ENCODE assay signal across 15 mouse cellular contexts in the genomic region with DNA sequence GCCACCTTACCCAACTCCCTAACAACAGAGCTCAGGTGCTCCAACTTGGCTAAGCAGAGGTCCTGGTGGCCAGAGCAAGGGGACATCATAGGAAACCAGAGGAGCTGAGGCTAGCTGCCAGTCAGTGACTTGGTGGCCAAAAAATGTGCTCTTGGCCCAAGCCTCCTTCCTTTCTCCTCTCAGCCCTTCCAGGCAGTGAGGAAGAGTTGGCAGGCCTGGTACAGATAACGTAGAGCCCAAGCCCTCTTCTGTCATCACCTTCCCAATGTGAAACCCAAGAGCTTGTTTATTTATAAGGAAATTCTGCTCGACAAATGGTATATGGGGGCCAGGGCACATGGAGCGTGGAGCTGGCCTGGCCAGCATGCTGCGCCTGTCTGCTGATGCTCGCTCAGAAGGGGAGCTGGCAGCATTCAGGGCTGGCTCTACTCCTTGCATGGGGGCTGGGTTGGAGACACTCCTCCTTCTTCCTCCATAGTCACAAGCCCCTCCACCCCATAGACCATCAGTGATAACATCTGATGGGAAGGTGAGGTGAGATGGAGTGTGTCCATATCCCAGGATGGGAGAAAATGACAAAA.
"Had no signal": no experiment of that assay in that cellular context is flagged by ENCODE, and none has a peak within 500 bp of the region (broad histone marks: within the 10 kb centered on the region; RNA-seq: fewer than 3 reads in every experiment).

No protein-coding gene starts in this region.

- ATAC-seq: liver, postnatal 0 days had no signal

- DNase-seq: kidney, adult 11 months; kidney, postnatal 10 days; kidney, postnatal 4 days; liver; liver, embryonic 13.5 days; liver, postnatal 0 days; midbrain, embryonic 14.5 days; right cerebral cortex, adult 18-20 months; right cerebral cortex, postnatal 25 days; thymus, postnatal 4 days had no signal

- H3K4me1 ChIP-seq: limb, embryonic 12.5 days; liver, embryonic 13.5 days; midbrain, embryonic 10.5 days; neural tube, embryonic 15.5 days had no signal

- H3K27me3 ChIP-seq: limb, embryonic 12.5 days; liver, embryonic 13.5 days; neural tube, embryonic 15.5 days had no signal

- H3K4me3 ChIP-seq: layer of hippocampus, adult 2 months; limb, embryonic 12.5 days; liver, embryonic 13.5 days; midbrain, embryonic 10.5 days; myocyte; neural tube, embryonic 15.5 days had no signal

- H3K27ac ChIP-seq: layer of hippocampus, adult 2 months; limb, embryonic 12.5 days; liver, embryonic 13.5 days; midbrain, embryonic 10.5 days; neural tube, embryonic 15.5 days had no signal

- H3K9ac ChIP-seq: limb, embryonic 12.5 days; liver, embryonic 13.5 days; liver, postnatal 0 days; neural tube, embryonic 15.5 days had no signal

- H3K36me3 ChIP-seq: limb, embryonic 12.5 days; liver, embryonic 13.5 days; midbrain, embryonic 10.5 days; neural tube, embryonic 15.5 days had no signal

- H3K4me2 ChIP-seq: limb, embryonic 12.5 days; liver, embryonic 13.5 days; neural tube, embryonic 15.5 days had no signal

- H3K9me3 ChIP-seq: limb, embryonic 12.5 days; liver, embryonic 13.5 days; midbrain, embryonic 10.5 days; neural tube, embryonic 15.5 days had no signal
